Mouse (Mus musculus) neural tube, embryonic 15.5 days (tissue): ENCODE measurements at regions not wholly inside any gene's neighbourhood (a gene's known extent, or its start where the extent isn't known, plus 50 kb on each side); places are given as distances from the start of the nearest gene placed in this dataset. TPM values are rescaled to one million over a fixed set of nuclear protein-coding genes. Genes with fewer than 3 reads are reported as not detected.

Source experiments
- microRNA-seq: library from miRNA; unstranded; fragments of <30 nt; microRNA quantifications from one replicate; pipeline ENCODE4, GENCODE M21; 2017

Small RNA genes in the stretch of these regions (microRNA-seq; reads per million reads assigned to microRNA genes)
- not detected for gene Gm23304
